Mouse (Mus musculus) kidney, postnatal 25 days (tissue): ENCODE measurements around the gene Mcrs1.
A peak's percentile ranks its signal among the peaks of the same experiment; 100 is the strongest.

ENCODE experiments used
- DNase-seq, 2 experiments: peaks; one replicate each; pipeline ENCODE4 v3.0.0; 2021; ENCODE audit warnings: mixed read lengths in 2 of 2

Mcrs1 gene

DNA sequence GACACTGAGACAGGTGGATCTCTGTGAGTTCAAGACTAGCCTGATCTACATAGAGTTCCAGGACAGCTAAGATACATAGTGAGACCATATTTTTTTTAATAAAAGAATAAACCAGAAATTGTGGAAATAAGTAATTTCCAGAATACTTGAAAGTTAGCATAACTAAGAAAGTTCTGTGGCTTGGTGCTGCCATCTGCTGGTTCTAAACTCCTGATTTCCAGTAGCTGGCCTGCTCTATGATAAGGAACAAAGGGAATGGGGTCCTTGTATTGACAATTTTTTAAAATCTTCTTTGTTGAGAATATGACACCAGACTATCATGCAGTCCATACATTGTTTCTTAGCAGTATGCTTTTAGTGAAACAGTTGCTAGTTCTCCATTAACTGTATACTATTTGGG is 53.0 kb downstream of the Mcrs1 start:
- peak in 1 of 2 experiments; percentile 77 for DNase-seq

- DNase-seq = no peak
Observed at GRCm38 (mm10) chr15:99195043-99195442, 56.7 kb downstream of the Mcrs1 start.

DNA sequence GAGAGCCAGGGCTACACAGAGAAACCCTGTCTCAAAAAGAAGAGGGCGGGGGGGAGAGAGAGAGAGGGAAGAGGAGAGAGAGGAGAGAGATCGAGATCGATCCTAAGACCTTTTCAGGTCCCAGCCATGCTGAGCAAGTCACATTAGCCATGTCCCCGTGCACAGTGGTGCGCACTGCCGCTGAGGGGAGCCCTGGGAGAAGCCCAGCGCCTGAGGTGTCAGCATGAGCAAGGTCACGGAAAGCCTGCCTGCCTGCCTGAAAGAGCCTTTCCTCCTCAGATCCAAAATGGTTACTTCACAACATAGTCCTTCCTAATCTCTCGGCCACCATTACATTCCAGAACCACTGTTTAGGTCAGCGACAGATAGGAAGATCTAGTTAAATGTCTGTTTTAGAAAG is 57.4 kb downstream of the Mcrs1 start:
- DNase-seq = no peak
